ENCODE assay signal across 8 mouse cellular contexts in genomic region chr6:83867598-83868585, GRCm38 (mm10). TPM values are rescaled to one million over a fixed set of nuclear protein-coding genes. Genes with fewer than 3 reads are reported as not detected.
DNase-seq lines count a peak whose midpoint lies in the region; ATAC-seq and TF ChIP-seq lines count a peak whose summit lies in the region.

No protein-coding gene starts in this region.

- POLR2A ChIA-PET in Patski (lab: Charles Lee), result no interaction called here

- no peak for TF ChIP-seq CTCF in Patski (IDR thresholded peaks at IDR 0.05)
- TF ChIP-seq CTCF in left cerebral cortex, adult 2 months (IDR thresholded peaks at IDR 0.05), result no peak; the same call in 1 of the 2 replicates

- H3K4me3 ChIP-seq in hindbrain, embryonic 13.5 days, result peak overlapping the region; percentile 68
- H3K4me3 ChIP-seq in left cerebral cortex, adult 2 months, result peak overlapping the region; percentile 76
- peak overlapping the region; percentile 72 for H3K4me3 ChIP-seq in macrophage (ENCODE audit: inconsistent target)

- no peaks in the 10 kb centered on the region for H3K36me3 ChIP-seq in hindbrain, embryonic 13.5 days
- no peaks in the 10 kb centered on the region for H3K36me3 ChIP-seq in macrophage (ENCODE audit: inconsistent target)

- H3K4me2 ChIP-seq in hindbrain, embryonic 13.5 days, result peak overlapping the region; percentile 98

- intact Hi-C loops in left cerebral cortex, adult 2 months (cut with DNase I), result loop anchor here (2.0 kb wide), 1 partner anchor 35 kb away; no protein-coding TSS in a partner anchor

- H3K79me2 ChIP-seq in macrophage (ENCODE audit: inconsistent target), result peaks cover 17% of the 10 kb centered on the region; the same call in 1 of the 2 replicates

- WGBS in hindbrain, embryonic 13.5 days, result 2% methylated on average over 19 of the region's 19 CpGs
- WGBS in macrophage (ENCODE audit: missing documents), result 2% methylated on average over 18 of the region's 19 CpGs

- in situ Hi-C loops in Patski (cut with MboI; ENCODE audit: low pct_unique_long_range_greater_than_20kb), result no loop called here

- peak; percentile 36 for ATAC-seq in Patski
- no peak for ATAC-seq in hindbrain, embryonic 13.5 days (ENCODE audit: low FRiP score)

- peaks cover 11% of the 10 kb centered on the region for H3K4me1 ChIP-seq in hindbrain, embryonic 13.5 days (replicated peaks)

- no peak for DNase-seq in Patski (ENCODE audit: low read depth, low spot score)
- peak; percentile 70 to 73 for DNase-seq in cerebellum, postnatal 10 days
- DNase-seq in frontal cortex, postnatal 36 days (ENCODE audit: low spot score in 2 of 2), result peak; percentile 39 to 53
- peak; percentile 31 to 35 for DNase-seq in left cerebral cortex, adult 2 months (ENCODE audit: extremely low spot score in 1 of 2, low spot score in 2 of 2)
- DNase-seq in right cerebral cortex, postnatal 10 days (ENCODE audit: low spot score in 2 of 2), result peak; percentile 46 to 66
- peak; percentile 19 for DNase-seq in urinary bladder, postnatal 25 days (ENCODE audit: low spot score)

- peak overlapping the region; percentile 55; the same call in 1 of the 2 replicates for H3K27ac ChIP-seq in hindbrain, embryonic 13.5 days
- H3K27ac ChIP-seq in left cerebral cortex, adult 2 months, result peak overlapping the region; percentile 95
- peak overlapping the region; percentile 68 for H3K27ac ChIP-seq in macrophage

- peaks cover 3% of the 10 kb centered on the region for H3K27me3 ChIP-seq in Patski
- peaks cover 13% of the 10 kb centered on the region for H3K27me3 ChIP-seq in hindbrain, embryonic 13.5 days

- H3K9me3 ChIP-seq in hindbrain, embryonic 13.5 days, result no peaks in the 10 kb centered on the region

- CTCF ChIA-PET in Patski (lab: Charles Lee), result interaction anchor here (1.1 to 2.3 kb wide), 2 partner anchors 16 to 20 kb away, joined by 5 to 11 read pairs; no protein-coding TSS in a partner anchor

- H3K9ac ChIP-seq in hindbrain, embryonic 13.5 days, result peak overlapping the region; percentile 70

RNA-seq across cellular contexts. Expression of gene Zfp638, which starts 1.0 kb away (rescaled TPM):
- polyA plus RNA-seq in Patski (2021) (80.1 TPM), macrophage (2018) (38.7 to 53.0 TPM (median 44.8 TPM) in 3 replicates)
- polyA plus RNA-seq in hindbrain, embryonic 13.5 days (2015; fragmentation: Nextera tagmentation; extraction: Ambion mirVana), result 87.8 and 88.9 TPM in 2 replicates
- total RNA-seq in left cerebral cortex, adult 2 months (2021), result 100 to 1,000 TPM; 132 to 134 TPM
- total RNA-seq in macrophage (2018; cell fraction: chromatin; rRNA removed), result 100 to 1,000 TPM; 237 to 517 (median 386) TPM
- total RNA-seq in macrophage (2018; cell fraction: cytosol; rRNA removed), result 10 to 100 TPM; 39.8 to 76.3 (median 53.2) TPM
- 100 to 1,000 TPM; 122 to 341 (median 210) TPM for total RNA-seq in macrophage (2018; cell fraction: nucleus; rRNA removed)

RNA-seq across cellular contexts. Expression of gene Paip2b, which starts 36.4 kb away (rescaled TPM):
- polyA plus RNA-seq in Patski (2021) (36.6 TPM), macrophage (2018) (5.8 to 9.0 TPM (median 6.1 TPM) in 3 replicates)
- polyA plus RNA-seq in hindbrain, embryonic 13.5 days (2015; fragmentation: Nextera tagmentation; extraction: Ambion mirVana), result 25.3 and 27.8 TPM in 2 replicates
- total RNA-seq in left cerebral cortex, adult 2 months (2021), result 10 to 100 TPM; 47.7 to 61.7 TPM
- 1 to 10 TPM in 25 of 26 experiments, under 1 TPM in 1; 0.92 to 9.6 (median 4.0) TPM for total RNA-seq in macrophage (2018; cell fraction: chromatin; rRNA removed)
- 1 to 10 TPM; 4.5 to 8.9 (median 6.7) TPM for total RNA-seq in macrophage (2018; cell fraction: cytosol; rRNA removed)
- 1 to 10 TPM; 1.9 to 8.9 (median 3.8) TPM for total RNA-seq in macrophage (2018; cell fraction: nucleus; rRNA removed)
